Mouse (Mus musculus): ENCODE results near the gene Gm42906. TPM values are rescaled to one million over a fixed set of nuclear protein-coding genes. Genes with fewer than 3 reads are reported as not detected.

Gm42906 gene
- total RNA-seq, 2 experiments from 2014 or later = not detected

- no peak overlapping the region for H3K27ac ChIP-seq
- no peak for TF ChIP-seq CTCF (IDR thresholded peaks at IDR 0.05)
- intact Hi-C loops (cut with DNase I) = no loop called here
- no peak for DNase-seq (ENCODE audit: extremely low spot score in 1 of 2, low spot score in 2 of 2)
- H3K4me3 ChIP-seq = no peak overlapping the region
Measured at GRCm38 (mm10) chr5:151245571-151245970, 182.4 kb downstream of the Gm42906 start.

- no peak for DNase-seq (ENCODE audit: extremely low spot score in 1 of 2, low spot score in 2 of 2)
- Histone ChIP-seq H3K27ac (no peak overlapping the region), H3K4me3 (no peak overlapping the region)
- no peak for TF ChIP-seq CTCF (IDR thresholded peaks at IDR 0.05)
- intact Hi-C loops (cut with DNase I) = no loop called here
Measured at GRCm38 (mm10) chr5:151238730-151239129, 189.2 kb downstream of the Gm42906 start.

DNA sequence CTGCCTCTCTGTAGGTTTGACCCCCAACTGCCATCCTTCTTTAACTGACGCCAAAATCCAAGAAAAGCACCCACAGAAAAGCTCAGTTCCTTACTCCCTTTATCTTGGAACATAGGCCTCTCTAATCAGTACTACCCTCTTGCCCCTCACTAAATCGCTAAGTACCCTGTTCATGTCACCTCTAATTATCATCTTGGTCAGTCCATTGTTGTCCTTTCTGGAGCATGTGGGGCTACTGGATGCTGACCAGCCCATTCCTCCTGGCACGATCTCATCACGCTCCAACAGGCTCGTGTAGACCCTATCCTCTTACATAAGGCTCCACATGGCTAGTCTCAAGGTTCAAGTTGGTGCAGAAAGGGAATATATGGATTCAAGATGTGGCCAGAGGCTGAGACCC is 191.6 kb downstream of the Gm42906 start:
- intact Hi-C loops (cut with DNase I) = no loop called here
- TF ChIP-seq CTCF (IDR thresholded peaks at IDR 0.05) = no peak

GRCm38 (mm10) chr5:151233400-151234031 is 194.4 kb downstream of the Gm42906 start, which contains the start of gene Stard13:
TSS of gene Stard13 (minus strand) at chr5:151233836.
- Histone ChIP-seq H3K27ac (peak within 1 kb of the TSS; percentile 59; the same call in 1 of the 2 replicates), H3K4me3 (peak within 1 kb of the TSS; percentile 67)
- intact Hi-C loops (cut with DNase I) = loop anchor here (5.0 kb wide), 1 partner anchor 91 kb away; no protein-coding TSS in a partner anchor
- DNase-seq (ENCODE audit: extremely low spot score in 1 of 2, low spot score in 2 of 2) = peak; percentile 28 to 41
- no peak for TF ChIP-seq CTCF (IDR thresholded peaks at IDR 0.05)

More for the DNA sequence above, 191.6 kb downstream of the Gm42906 start:
- no peak for DNase-seq (ENCODE audit: extremely low spot score in 1 of 2, low spot score in 2 of 2)
- Histone ChIP-seq H3K27ac (no peak overlapping the region), H3K4me3 (no peak overlapping the region)

- peak overlapping the region; percentile 67 for H3K4me3 ChIP-seq
- 0 out of 2 replicates have a peak overlapping the region, but pooled peaks have one; percentile 59 for H3K27ac ChIP-seq
- DNase-seq (ENCODE audit: extremely low spot score in 1 of 2, low spot score in 2 of 2) = no peak
- no peak for TF ChIP-seq CTCF (IDR thresholded peaks at IDR 0.05)
- intact Hi-C loops (cut with DNase I) = loop anchor here (5.0 kb wide), 1 partner anchor 90 kb away; no protein-coding TSS in a partner anchor
Measured at GRCm38 (mm10) chr5:151232576-151233299, 195.2 kb downstream of the Gm42906 start.

GRCm38 (mm10) chr5:151231861-151232260 is 196.1 kb downstream of the Gm42906 start:
- Histone ChIP-seq H3K27ac (peak overlapping the region; percentile 36; the same call in 1 of the 2 replicates), H3K4me3 (no peak overlapping the region)
- intact Hi-C loops (cut with DNase I) = loop anchor here (5.0 kb wide), 1 partner anchor 90 kb away; no protein-coding TSS in a partner anchor
- no peak for DNase-seq (ENCODE audit: extremely low spot score in 1 of 2, low spot score in 2 of 2)
- TF ChIP-seq CTCF (IDR thresholded peaks at IDR 0.05) = no peak

DNA sequence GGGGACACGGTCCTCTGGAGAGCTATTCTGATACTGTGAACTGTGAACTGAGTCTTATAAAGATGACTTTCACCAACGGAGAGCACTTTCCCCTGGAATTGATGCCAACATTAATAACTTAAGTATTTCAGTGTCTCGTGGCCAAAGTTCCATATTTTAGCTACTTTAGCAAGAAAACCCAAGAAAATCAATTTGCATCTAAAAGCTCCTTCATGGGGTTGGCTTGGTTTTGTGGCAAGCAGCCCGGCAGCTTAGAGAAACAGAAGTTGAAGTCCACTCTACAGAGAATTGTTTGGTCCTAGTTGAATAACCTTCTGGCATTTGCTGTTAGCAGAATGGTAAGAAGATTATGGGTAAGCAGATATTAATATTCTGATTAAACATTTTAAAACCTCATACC is 196.6 kb downstream of the Gm42906 start:
- Histone ChIP-seq H3K4me3 (no peak overlapping the region), H3K27ac (no peak overlapping the region)
- no peak for TF ChIP-seq CTCF (IDR thresholded peaks at IDR 0.05)
- DNase-seq (ENCODE audit: extremely low spot score in 1 of 2, low spot score in 2 of 2) = no peak
- intact Hi-C loops (cut with DNase I) = loop anchor here (5.0 kb wide), 1 partner anchor 89 kb away; no protein-coding TSS in a partner anchor

GRCm38 (mm10) chr5:151230427-151230826 is 197.5 kb downstream of the Gm42906 start:
- Histone ChIP-seq H3K27ac (no peak overlapping the region), H3K4me3 (no peak overlapping the region)
- intact Hi-C loops (cut with DNase I) = loop anchor here (5.0 kb wide), 1 partner anchor 88 kb away; no protein-coding TSS in a partner anchor
- TF ChIP-seq CTCF (IDR thresholded peaks at IDR 0.05) = no peak
- DNase-seq (ENCODE audit: extremely low spot score in 1 of 2, low spot score in 2 of 2) = no peak

- TF ChIP-seq CTCF (IDR thresholded peaks at IDR 0.05) = no peak
- H3K4me3 ChIP-seq = no peak overlapping the region
- DNase-seq (ENCODE audit: extremely low spot score in 1 of 2, low spot score in 2 of 2) = no peak
- H3K27ac ChIP-seq = no peak overlapping the region
- intact Hi-C loops (cut with DNase I) = no loop called here
Measured at GRCm38 (mm10) chr5:151228367-151229005, 199.5 kb downstream of the Gm42906 start.

GRCm38 (mm10) chr5:151223696-151224366 is 204.1 kb downstream of the Gm42906 start:
- no peak for TF ChIP-seq CTCF (IDR thresholded peaks at IDR 0.05)
- DNase-seq (ENCODE audit: extremely low spot score in 1 of 2, low spot score in 2 of 2) = no peak
- intact Hi-C loops (cut with DNase I) = no loop called here
- Histone ChIP-seq H3K4me3 (no peak overlapping the region), H3K27ac (no peak overlapping the region)

- DNase-seq (ENCODE audit: extremely low spot score in 1 of 2, low spot score in 2 of 2) = no peak
- Histone ChIP-seq H3K27ac (no peak overlapping the region), H3K4me3 (no peak overlapping the region)
- intact Hi-C loops (cut with DNase I) = no loop called here
- TF ChIP-seq CTCF (IDR thresholded peaks at IDR 0.05) = no peak
Measured at GRCm38 (mm10) chr5:151222791-151223190, 205.2 kb downstream of the Gm42906 start.
